Mouse (Mus musculus): ENCODE results near the gene Zbp1.

GRCm38 (mm10) chr2:173266349-173267112 lies 47.8 kb upstream of the Zbp1 start:
- no peak for TF ChIP-seq EP300 (IDR thresholded peaks at IDR 0.05; ENCODE audit: insufficient read depth, low read depth, low read length)
- TF ChIP-seq CTCF (IDR thresholded peaks at IDR 0.05), result no peak
